Mouse (Mus musculus) midbrain, embryonic 10.5 days (tissue): ENCODE results near the gene A730061H03Rik. TPM values are rescaled to one million over a fixed set of nuclear protein-coding genes. Genes with fewer than 3 reads are reported as not detected.

Source experiments
- DNase-seq: peaks from one replicate; pipeline ENCODE4 v3.0.0-alpha.2; 2017; ENCODE audit warnings: low spot score
- H3K27ac ChIP-seq: fragments of 300-500 bp; sonication (generic); replicated peaks from 2 replicates; pipeline ENCODE4 v1.5.1; 2016; ENCODE audit warnings: mild to moderate bottlenecking
- H3K27me3 ChIP-seq: fragments of 300-500 bp; sonication (generic); 2 replicates; pipeline ENCODE4 v1.6.1; 2016; ENCODE audit warnings: low read depth, mild to moderate bottlenecking; ENCODE audit not compliant: poor library complexity, severe bottlenecking
- H3K36me3 ChIP-seq: fragments of 300-500 bp; sonication (generic); 2 replicates; pipeline ENCODE4 v1.6.1; 2016; ENCODE audit warnings: mild to moderate bottlenecking, moderate library complexity
- H3K4me1 ChIP-seq: fragments of 300-500 bp; sonication (generic); 2 replicates; pipeline ENCODE4 v1.6.1; 2016
- H3K4me3 ChIP-seq: fragments of 300-500 bp; sonication (generic); 2 replicates; pipeline ENCODE4 v1.5.1; 2016; ENCODE audit warnings: mild to moderate bottlenecking, moderate library complexity
- H3K9me3 ChIP-seq: fragments of 300-500 bp; sonication (generic); replicated peaks from 2 replicates; pipeline ENCODE4 v1.6.1; 2016; ENCODE audit warnings: mild to moderate bottlenecking
- WGBS: fragments of 180-500 bp; shearing (Covaris S2); methylation state at CpG from one replicate; pipeline ENCODE4 v1.1.7; 2016; 5-methylcytosine and 5-hydroxymethylcytosine counted together
- polyA plus RNA-seq: library from polyadenylated mRNA; unstranded; fragments of >200 nt; fragmentation: Nextera tagmentation; extraction: Ambion mirVana; gene quantifications from 2 replicates; pipeline ENCODE4 v1.2.1, GENCODE M21; 2016

A730061H03Rik gene
- polyA plus RNA-seq, 1 experiment from 2014 or later = 0.30 TPM

DNA sequence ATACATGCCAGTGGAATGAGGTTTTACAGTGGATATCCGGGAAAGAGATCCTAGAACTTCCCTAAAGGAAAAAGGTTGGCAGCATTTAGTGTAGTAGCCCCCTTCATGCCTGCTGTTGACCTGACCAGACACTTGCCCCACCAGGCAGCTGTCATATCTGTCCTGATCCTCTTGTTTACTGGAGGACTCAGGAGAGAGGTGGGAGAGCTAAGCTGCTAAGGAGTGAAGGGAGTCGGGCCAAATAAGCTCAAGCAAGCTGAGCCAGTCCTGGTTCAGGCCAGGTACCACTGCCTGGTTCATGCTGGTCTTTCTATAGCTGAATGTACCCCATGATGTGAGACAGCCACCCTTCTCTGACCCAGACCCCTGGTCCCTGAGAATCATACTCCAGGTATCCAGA, 33.5 kb downstream of the A730061H03Rik start:
- Histone ChIP-seq H3K27ac (no peak overlapping the region), H3K4me1 (no peaks in the 10 kb centered on the region), H3K27me3 (peaks cover 36% of the 10 kb centered on the region), H3K9me3 (no peaks in the 10 kb centered on the region), H3K36me3 (no peaks in the 10 kb centered on the region), H3K4me3 (no peak overlapping the region)
- WGBS = 88% methylated on average over 2 of the region's 2 CpGs
- DNase-seq = no peak

DNA sequence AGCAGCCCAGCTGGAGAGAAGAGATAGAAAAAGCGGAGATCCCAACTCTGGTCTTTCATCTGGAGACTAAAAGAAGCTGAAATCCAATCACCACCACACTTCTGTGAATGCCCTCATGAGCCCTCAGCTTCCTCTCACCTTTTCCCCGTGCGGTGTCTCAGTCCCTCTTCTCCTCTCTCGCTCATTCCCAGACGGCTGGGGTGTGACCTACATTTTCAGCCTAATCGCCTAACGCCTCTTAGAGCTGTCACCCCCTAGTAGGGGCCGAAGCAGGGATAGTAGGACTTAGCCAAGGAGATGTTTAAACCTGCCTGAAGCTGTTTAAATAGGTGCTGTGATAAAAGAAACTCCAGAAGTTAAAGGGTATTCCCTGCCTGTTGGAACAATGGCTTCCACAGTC, 35.4 kb downstream of the A730061H03Rik start, which contains the start of gene Nrl:
Nrl (minus strand) TSS at position 197 of the 400 bp plus-strand sequence.
- H3K9me3 ChIP-seq = no peaks in the 10 kb centered on the region
- H3K4me3 ChIP-seq = no peak within 1 kb of the TSS
- peaks cover 48% of the 10 kb centered on the region for H3K27me3 ChIP-seq
- no peaks in the 10 kb centered on the region for H3K36me3 ChIP-seq
- DNase-seq = no peak
- peaks cover 13% of the 10 kb centered on the region for H3K4me1 ChIP-seq
- H3K27ac ChIP-seq = no peak within 1 kb of the TSS
- 44% methylated on average over 8 of the region's 8 CpGs for WGBS

DNA sequence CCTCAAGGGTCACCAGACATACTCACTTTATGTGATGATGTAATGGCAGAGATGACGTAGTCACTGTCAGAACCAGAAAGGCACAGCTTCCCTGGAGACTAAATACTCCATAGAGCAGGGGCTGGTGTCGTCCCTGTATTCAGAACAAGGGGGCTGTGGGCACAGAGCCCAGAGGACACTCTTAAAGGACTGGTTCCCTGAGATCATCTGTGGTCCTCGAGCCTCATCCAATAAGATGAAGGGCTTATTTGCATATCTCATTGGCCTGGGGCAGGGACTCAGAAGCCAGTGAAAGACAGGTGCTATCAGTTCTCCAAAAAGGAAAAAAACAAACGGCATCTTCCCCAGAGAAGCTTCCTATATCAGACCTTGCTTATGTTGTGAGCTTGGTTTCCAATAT, 36.1 kb downstream of the A730061H03Rik start:
- peaks cover 55% of the 10 kb centered on the region for H3K27me3 ChIP-seq
- no peak for DNase-seq
- H3K9me3 ChIP-seq = no peaks in the 10 kb centered on the region
- 65% methylated on average over 4 of the region's 4 CpGs for WGBS
- H3K27ac ChIP-seq = no peak overlapping the region
- H3K4me3 ChIP-seq = no peak overlapping the region
- no peaks in the 10 kb centered on the region for H3K36me3 ChIP-seq
- H3K4me1 ChIP-seq = peaks cover 20% of the 10 kb centered on the region

DNA sequence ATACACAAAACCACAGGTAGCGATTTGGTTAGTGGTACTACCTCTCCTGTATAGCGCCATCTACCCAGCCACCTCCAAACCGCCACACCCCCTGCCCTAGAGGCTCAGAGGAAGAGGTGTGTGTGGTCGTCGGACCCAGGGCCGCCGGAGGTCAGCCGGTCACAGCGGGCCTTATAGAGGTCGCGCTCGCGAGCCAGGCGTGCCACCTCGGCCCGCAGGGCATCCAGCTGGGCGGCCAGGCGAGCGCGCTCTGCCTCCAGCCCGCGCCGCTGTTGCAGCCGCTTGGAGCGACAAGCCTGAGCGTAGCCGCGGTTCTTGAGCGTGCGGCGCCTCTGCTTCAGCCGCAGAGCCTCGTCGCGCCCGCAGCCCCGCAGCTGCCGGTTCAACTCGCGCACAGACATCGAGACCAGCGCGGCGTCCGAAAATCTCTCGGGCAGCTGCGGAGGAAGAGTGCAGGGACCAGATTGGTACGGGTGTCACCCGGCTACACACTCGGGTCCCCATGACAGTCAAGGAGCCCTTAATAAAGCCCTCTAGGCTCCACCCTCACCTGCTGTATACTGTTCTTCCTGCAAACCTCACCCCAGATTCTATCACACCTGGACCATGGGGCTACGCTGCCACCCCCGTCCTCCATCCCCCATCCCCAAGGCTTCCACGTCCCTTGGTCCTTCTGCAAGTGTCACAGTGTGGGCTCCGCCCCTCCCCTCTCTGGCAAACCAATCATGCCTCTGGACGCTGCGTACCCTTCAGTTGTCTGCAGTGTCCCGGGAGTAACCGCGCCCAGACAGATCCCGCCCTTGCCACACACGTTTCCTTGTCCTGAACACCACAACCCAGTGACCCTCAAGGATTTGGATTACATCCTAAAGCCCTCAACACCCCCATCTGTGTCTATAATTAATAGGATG, 39.5 kb downstream of the A730061H03Rik start:
- peak overlapping the region; percentile 50 for H3K27ac ChIP-seq
- H3K4me1 ChIP-seq = peaks cover 38% of the 10 kb centered on the region
- WGBS = under 1% methylated on average over 61 of the region's 61 CpGs
- DNase-seq = peak; percentile 53
- H3K27me3 ChIP-seq = peaks cover 78% of the 10 kb centered on the region
- peak overlapping the region; percentile 63 for H3K4me3 ChIP-seq
- H3K9me3 ChIP-seq = no peaks in the 10 kb centered on the region
- no peaks in the 10 kb centered on the region for H3K36me3 ChIP-seq

DNA sequence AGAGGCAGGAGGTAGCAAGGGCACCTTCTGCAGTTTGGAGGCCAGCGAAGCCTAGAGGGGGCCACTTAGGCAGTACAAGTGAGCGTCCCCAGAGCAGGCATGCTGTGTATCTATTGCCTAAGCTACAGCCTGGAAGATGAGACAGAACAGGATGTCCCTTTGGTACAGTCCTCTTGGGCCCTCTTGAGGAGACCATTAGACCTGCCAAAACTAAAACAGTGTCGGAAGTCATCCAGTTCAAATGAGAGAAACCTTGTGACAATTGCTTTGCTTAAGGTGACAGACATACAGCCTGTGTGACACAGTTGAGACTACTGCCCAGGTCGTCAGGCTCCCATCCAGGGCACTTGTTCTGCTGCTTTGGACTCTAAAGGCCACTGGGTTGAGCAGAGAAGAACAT, 40.6 kb downstream of the A730061H03Rik start:
- peaks cover 38% of the 10 kb centered on the region for H3K4me1 ChIP-seq
- DNase-seq = no peak
- 64% methylated on average over 4 of the region's 4 CpGs for WGBS
- no peaks in the 10 kb centered on the region for H3K36me3 ChIP-seq
- H3K27me3 ChIP-seq = peaks cover 75% of the 10 kb centered on the region
- no peaks in the 10 kb centered on the region for H3K9me3 ChIP-seq
- H3K27ac ChIP-seq = no peak overlapping the region
- no peak overlapping the region for H3K4me3 ChIP-seq

DNA sequence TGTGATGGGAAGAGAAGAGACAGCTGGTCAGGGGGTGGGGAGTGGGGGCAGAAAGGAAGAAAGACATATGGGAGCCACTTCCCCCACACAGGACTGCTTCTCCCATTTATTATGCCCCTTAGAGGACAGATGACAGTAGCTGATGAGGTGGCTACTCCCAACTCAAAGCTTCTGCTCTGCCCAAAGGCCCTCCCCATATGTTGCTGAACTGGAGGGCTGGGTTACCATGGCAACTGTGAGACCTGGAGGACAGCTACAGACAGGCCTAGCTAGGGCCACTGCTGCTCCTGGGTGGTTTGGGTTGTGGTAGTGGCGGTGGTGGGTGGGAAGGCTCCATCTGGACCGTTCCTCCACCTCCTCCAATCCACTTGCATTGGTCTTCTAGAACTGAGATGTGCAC, 41.3 kb downstream of the A730061H03Rik start:
- no peaks in the 10 kb centered on the region for H3K36me3 ChIP-seq
- H3K4me1 ChIP-seq = peaks cover 38% of the 10 kb centered on the region
- H3K4me3 ChIP-seq = no peak overlapping the region
- no peak overlapping the region for H3K27ac ChIP-seq
- DNase-seq = peak; percentile 45
- H3K27me3 ChIP-seq = peaks cover 69% of the 10 kb centered on the region
- H3K9me3 ChIP-seq = no peaks in the 10 kb centered on the region
- 53% methylated on average over 2 of the region's 2 CpGs for WGBS

DNA sequence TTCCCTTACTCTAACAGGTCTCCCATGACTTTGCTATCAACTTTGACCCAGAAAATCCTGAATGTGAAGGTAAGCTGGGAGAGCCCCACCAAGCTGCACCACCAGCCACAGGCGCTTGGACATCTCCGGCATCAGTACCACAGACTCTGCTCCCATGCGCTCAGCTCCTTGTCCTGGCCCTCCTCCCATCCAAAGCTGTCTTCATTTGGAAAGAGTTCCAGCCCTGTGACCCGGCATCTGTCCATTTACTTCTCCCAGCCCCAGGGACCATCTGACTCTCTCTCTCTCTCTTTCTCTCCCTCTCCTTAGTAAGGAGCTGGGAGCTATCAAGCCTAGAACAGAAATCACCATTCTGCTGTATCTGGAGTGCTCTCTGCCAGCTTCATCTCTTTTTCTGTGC, 44.4 kb downstream of the A730061H03Rik start:
- no peak overlapping the region for H3K27ac ChIP-seq
- peaks cover 52% of the 10 kb centered on the region for H3K27me3 ChIP-seq
- 89% methylated on average over 4 of the region's 4 CpGs for WGBS
- no peak for DNase-seq
- peaks cover 37% of the 10 kb centered on the region for H3K4me1 ChIP-seq
- H3K9me3 ChIP-seq = no peaks in the 10 kb centered on the region
- H3K36me3 ChIP-seq = no peaks in the 10 kb centered on the region
- no peak overlapping the region for H3K4me3 ChIP-seq

DNA sequence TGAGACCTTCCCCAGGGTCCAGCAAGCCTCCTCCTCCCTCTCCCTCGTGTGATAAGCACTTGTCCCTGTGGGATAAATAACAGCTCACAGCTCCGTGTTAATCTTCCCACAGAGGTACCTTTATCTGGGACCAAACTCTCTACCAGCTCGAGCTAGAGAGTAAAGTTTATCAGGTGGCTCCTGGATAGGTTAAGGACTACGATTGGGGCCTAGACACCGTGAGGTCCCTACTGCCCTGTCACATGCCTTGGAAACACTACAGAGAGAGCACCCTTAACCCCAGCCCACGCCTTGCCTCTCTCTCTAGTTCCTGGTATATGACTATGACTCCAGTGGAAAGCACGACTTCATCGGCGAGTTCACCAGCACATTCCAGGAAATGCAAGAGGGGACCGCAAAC, 46.3 kb downstream of the A730061H03Rik start:
- H3K27ac ChIP-seq = no peak overlapping the region
- H3K27me3 ChIP-seq = peaks cover 34% of the 10 kb centered on the region
- H3K36me3 ChIP-seq = no peaks in the 10 kb centered on the region
- H3K9me3 ChIP-seq = no peaks in the 10 kb centered on the region
- H3K4me1 ChIP-seq = peaks cover 31% of the 10 kb centered on the region
- no peak overlapping the region for H3K4me3 ChIP-seq
- WGBS = 76% methylated on average over 10 of the region's 10 CpGs
- no peak for DNase-seq

DNA sequence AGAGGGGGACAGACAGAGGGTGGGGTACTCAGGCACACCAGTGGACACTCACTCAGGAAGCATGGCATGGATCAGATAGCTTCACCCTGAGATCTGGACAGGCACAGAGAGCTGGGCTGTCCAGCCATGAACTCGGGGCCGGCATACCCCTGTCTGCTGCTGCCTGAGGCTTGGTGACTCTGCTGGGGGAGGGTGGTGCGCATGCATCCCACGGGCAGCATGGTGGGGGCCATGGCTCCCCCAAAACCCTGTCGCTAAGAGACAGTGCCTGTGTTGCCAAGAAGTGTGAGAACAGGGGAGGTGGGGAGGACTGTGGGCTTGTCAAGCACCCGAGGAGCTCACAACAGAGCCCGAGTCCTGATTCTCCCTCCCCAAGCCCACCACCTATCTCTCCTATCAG, 49.2 kb downstream of the A730061H03Rik start:
- DNase-seq = no peak
- H3K4me1 ChIP-seq = peaks cover 14% of the 10 kb centered on the region
- peaks cover 3% of the 10 kb centered on the region; the same call in 1 of the 2 replicates for H3K36me3 ChIP-seq
- H3K9me3 ChIP-seq = no peaks in the 10 kb centered on the region
- no peak overlapping the region for H3K27ac ChIP-seq
- 70% methylated on average over 7 of the region's 7 CpGs for WGBS
- H3K4me3 ChIP-seq = no peak overlapping the region
- H3K27me3 ChIP-seq = 0 out of 2 replicates have a peak, but pooled peaks cover 13% of the 10 kb centered on the region

DNA sequence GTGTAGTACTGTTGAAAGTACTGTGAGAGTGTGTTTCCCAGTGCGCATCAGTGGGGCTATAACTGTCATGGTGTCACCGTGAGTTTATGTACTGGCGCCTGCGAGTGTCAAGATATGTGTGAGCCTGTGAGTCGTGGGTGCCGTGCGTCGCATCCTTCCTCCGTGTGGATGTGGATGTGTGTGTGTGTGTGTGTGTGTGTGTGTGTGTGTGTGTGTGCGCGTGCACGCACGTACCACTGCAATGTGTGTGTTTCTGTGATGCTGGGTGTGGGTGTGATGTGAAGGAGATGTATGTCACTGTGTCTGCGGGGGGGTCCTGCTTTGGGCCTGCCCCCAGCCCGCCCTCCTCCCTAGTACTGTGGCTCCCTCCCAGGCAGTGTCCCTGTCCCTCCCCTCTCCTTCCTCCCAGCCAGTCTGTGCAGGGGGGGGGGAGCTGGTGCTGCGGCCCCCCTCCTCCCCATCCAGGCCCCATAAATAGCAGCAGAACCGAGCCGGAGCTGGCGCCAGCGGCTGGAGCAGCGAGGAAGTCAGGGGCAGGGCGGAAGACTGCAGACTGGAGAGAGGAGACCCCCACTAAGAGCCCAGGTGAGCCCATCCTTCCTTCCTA, 50.0 kb downstream of the A730061H03Rik start, which contains the start of gene Cpne6:
Cpne6 (plus strand) TSS at position 321 of the 607 bp plus-strand sequence.
- H3K9me3 ChIP-seq = no peaks in the 10 kb centered on the region
- peaks cover 3% of the 10 kb centered on the region; the same call in 1 of the 2 replicates for H3K36me3 ChIP-seq
- no peak for DNase-seq
- H3K4me3 ChIP-seq = no peak within 1 kb of the TSS
- WGBS = 85% methylated on average over 18 of the region's 22 CpGs
- H3K27ac ChIP-seq = peak within 1 kb of the TSS; percentile 38; the same call in 1 of the 2 replicates
- H3K4me1 ChIP-seq = peaks cover 14% of the 10 kb centered on the region
- 0 out of 2 replicates have a peak, but pooled peaks cover 12% of the 10 kb centered on the region for H3K27me3 ChIP-seq
